Comparison of ENCODE assay signal across 29 mouse cellular contexts in the genomic region with DNA sequence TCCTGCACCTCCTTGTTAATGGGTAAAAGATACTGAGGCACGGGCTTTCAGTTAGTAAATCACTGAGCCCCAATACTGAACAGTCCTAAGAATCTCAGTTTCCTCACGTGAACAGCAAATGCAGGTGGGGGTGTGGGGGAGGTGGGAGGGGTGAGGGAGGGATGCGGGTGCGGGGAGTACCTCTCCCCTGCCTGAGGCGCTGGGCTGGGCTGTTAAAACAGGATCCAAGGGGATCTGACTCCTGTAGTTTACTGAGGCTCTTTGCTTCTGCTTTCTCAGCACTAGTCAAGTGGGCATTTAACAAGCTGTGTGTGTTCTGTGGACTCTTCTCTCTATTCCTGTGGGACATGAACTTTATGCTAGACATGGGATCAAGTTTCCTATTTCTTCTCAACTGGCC.
A peak's percentile ranks its signal among the peaks of the same experiment; 100 is the strongest.
DNase-seq lines count a peak whose midpoint lies in the region; ATAC-seq lines count a peak whose summit lies in the region.
"Had no signal": no experiment of that assay in that cellular context is flagged by ENCODE, and none has a peak within 500 bp of the region (broad histone marks: within the 10 kb centered on the region; RNA-seq: fewer than 3 reads in every experiment).

No protein-coding gene starts in this region.

- H3K4me2 ChIP-seq in lung, embryonic 15.5 days = no peak overlapping the region
- no peak overlapping the region for H3K4me2 ChIP-seq in embryonic facial prominence, embryonic 14.5 days (ENCODE audit: low read depth, low read length)
- no peak overlapping the region for H3K4me2 ChIP-seq in forebrain, embryonic 16.5 days (ENCODE audit: low read length)
- H3K4me2 ChIP-seq: forebrain, embryonic 15.5 days; heart, embryonic 13.5 days; hindbrain, embryonic 14.5 days; limb, embryonic 15.5 days; liver, embryonic 13.5 days; midbrain, embryonic 12.5 days; neural tube, embryonic 12.5 days had no signal

- no peak for DNase-seq in lung, postnatal 36 days
- DNase-seq in R1 (ENCODE audit: low read depth, low spot score) = peak; percentile 24
- DNase-seq in embryonic facial prominence, embryonic 14.5 days (ENCODE audit: low spot score) = peak; percentile 36
- DNase-seq in adrenal gland, postnatal 10 days = no peak
- DNase-seq in adrenal gland, adult 8-10 months = no peak
- DNase-seq: adrenal gland, postnatal 36 days; cerebellum, adult 18-20 months; cerebellum, postnatal 14 days; heart, adult 2 months; heart, postnatal 10 days; kidney, adult 9 months; kidney, postnatal 10 days; layer of hippocampus, adult 9-11 months; liver, embryonic 13.5 days; lung, adult 18-20 months; right cerebral cortex, adult 18-20 months; spleen, adult 18-20 months; thymus, postnatal 25 days had no signal

- no peaks in the 10 kb centered on the region for H3K27me3 ChIP-seq in lung, embryonic 15.5 days
- no peaks in the 10 kb centered on the region for H3K27me3 ChIP-seq in embryonic facial prominence, embryonic 14.5 days (replicated peaks; ENCODE audit: control insufficient read depth, insufficient read depth, low read length)
- H3K27me3 ChIP-seq in forebrain, embryonic 16.5 days (replicated peaks; ENCODE audit: control insufficient read depth, insufficient read depth, low read length) = no peaks in the 10 kb centered on the region
- H3K27me3 ChIP-seq: forebrain, embryonic 15.5 days; heart, embryonic 13.5 days; limb, embryonic 15.5 days; liver, embryonic 13.5 days; megakaryocyte, embryonic 14.5 days; midbrain, embryonic 12.5 days had no signal

- H3K27ac ChIP-seq in lung, embryonic 15.5 days = peak overlapping the region; percentile 29; the same call in 1 of the 2 replicates
- H3K27ac ChIP-seq in embryonic facial prominence, embryonic 14.5 days (replicated peaks; ENCODE audit: low read depth, low read length) = no peak overlapping the region
- no peak overlapping the region for H3K27ac ChIP-seq in forebrain, embryonic 16.5 days (ENCODE audit: low read length)
- H3K27ac ChIP-seq: forebrain, embryonic 15.5 days; heart, adult 2 months; heart, embryonic 13.5 days; hindbrain, embryonic 14.5 days; limb, embryonic 15.5 days; liver, embryonic 13.5 days; midbrain, embryonic 12.5 days; neural tube, embryonic 12.5 days had no signal

- H3K4me3 ChIP-seq in lung, embryonic 15.5 days = no peak overlapping the region
- H3K4me3 ChIP-seq in embryonic facial prominence, embryonic 14.5 days (ENCODE audit: low read depth, low read length) = no peak overlapping the region
- H3K4me3 ChIP-seq in forebrain, embryonic 16.5 days (replicated peaks; ENCODE audit: low read length) = no peak overlapping the region
- H3K4me3 ChIP-seq: forebrain, embryonic 15.5 days; heart, adult 2 months; heart, embryonic 13.5 days; limb, embryonic 15.5 days; liver, embryonic 13.5 days; megakaryocyte, embryonic 14.5 days; midbrain, embryonic 12.5 days; myocyte; neural tube, embryonic 12.5 days had no signal

- H3K9ac ChIP-seq in lung, embryonic 15.5 days = no peak overlapping the region
- no peak overlapping the region for H3K9ac ChIP-seq in embryonic facial prominence, embryonic 14.5 days (ENCODE audit: low read depth, low read length)
- no peak overlapping the region for H3K9ac ChIP-seq in forebrain, embryonic 16.5 days (replicated peaks; ENCODE audit: low read depth, low read length)
- H3K9ac ChIP-seq: forebrain, embryonic 15.5 days; heart, embryonic 13.5 days; hindbrain, embryonic 14.5 days; limb, embryonic 15.5 days; liver, embryonic 13.5 days; midbrain, embryonic 12.5 days; neural tube, embryonic 12.5 days had no signal

- H3K36me3 ChIP-seq in lung, embryonic 15.5 days = no peaks in the 10 kb centered on the region
- no peaks in the 10 kb centered on the region for H3K36me3 ChIP-seq in embryonic facial prominence, embryonic 14.5 days (ENCODE audit: control insufficient read depth, insufficient read depth, low read length)
- no peaks in the 10 kb centered on the region for H3K36me3 ChIP-seq in forebrain, embryonic 16.5 days (ENCODE audit: control insufficient read depth, insufficient read depth)
- H3K36me3 ChIP-seq: forebrain, embryonic 15.5 days; heart, embryonic 13.5 days; limb, embryonic 15.5 days; liver, embryonic 13.5 days; midbrain, embryonic 12.5 days; neural tube, embryonic 12.5 days had no signal

- peaks cover 42% of the 10 kb centered on the region for H3K4me1 ChIP-seq in lung, embryonic 15.5 days
- H3K4me1 ChIP-seq in embryonic facial prominence, embryonic 14.5 days (ENCODE audit: control insufficient read depth, insufficient read depth, low read length) = peaks cover 17% of the 10 kb centered on the region
- H3K4me1 ChIP-seq in forebrain, embryonic 16.5 days (replicated peaks; ENCODE audit: control insufficient read depth, insufficient read depth, low read length) = peaks cover 9% of the 10 kb centered on the region

- H3K9me3 ChIP-seq in lung, embryonic 15.5 days = no peaks in the 10 kb centered on the region
- H3K9me3 ChIP-seq in embryonic facial prominence, embryonic 14.5 days (ENCODE audit: control insufficient read depth, low read length) = no peaks in the 10 kb centered on the region
- no peaks in the 10 kb centered on the region for H3K9me3 ChIP-seq in forebrain, embryonic 16.5 days (ENCODE audit: control insufficient read depth, low read length)
- H3K9me3 ChIP-seq: forebrain, embryonic 15.5 days; heart, embryonic 13.5 days; limb, embryonic 15.5 days; liver, embryonic 13.5 days; midbrain, embryonic 12.5 days; neural tube, embryonic 12.5 days had no signal

- 33% methylated on average over 5 of the region's 5 CpGs for WGBS in lung, embryonic 15.5 days
- 17% methylated on average over 5 of the region's 5 CpGs for WGBS in embryonic facial prominence, embryonic 14.5 days
- WGBS in forebrain, embryonic 16.5 days = 47% methylated on average over 5 of the region's 5 CpGs

- ATAC-seq in lung, embryonic 15.5 days (ENCODE audit: borderline replicate concordance, extremely low read depth, low FRiP score, low TSS enrichment) = no peak
- ATAC-seq in embryonic facial prominence, embryonic 14.5 days (ENCODE audit: low read depth) = no peak
- ATAC-seq in forebrain, embryonic 16.5 days = no peak
- ATAC-seq: forebrain, embryonic 15.5 days; intestine, postnatal 0 days had no signal

Comparison
In these comparisons a context has a peak if more than half of its experiments do, and no peak if none do; other contexts are left out.
1. DNase-seq: peak in R1 (single experiment) and embryonic facial prominence, embryonic 14.5 days (single experiment); none in lung, postnatal 36 days (single experiment), adrenal gland, postnatal 10 days (single experiment) and adrenal gland, adult 8-10 months (single experiment).